Mouse (Mus musculus): Measurements from ENCODE around the gene Lmna.

DNA sequence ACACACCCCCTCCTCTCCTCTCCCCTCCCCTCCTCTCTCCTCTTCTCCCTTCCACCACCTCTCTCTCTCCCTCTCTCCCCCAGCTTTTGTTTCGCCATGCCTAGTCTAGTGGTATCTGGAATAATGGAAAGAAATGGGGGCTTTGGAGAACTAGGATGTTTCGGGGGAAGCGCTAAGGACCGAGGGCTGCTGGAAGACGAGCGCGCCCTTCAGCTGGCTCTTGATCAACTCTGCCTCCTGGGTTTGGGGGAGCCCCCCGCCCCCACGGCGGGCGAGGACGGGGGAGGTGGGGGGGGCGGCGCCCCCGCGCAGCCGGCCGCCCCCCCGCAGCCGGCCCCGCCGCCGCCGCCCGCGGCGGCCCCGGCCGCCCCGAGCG lies 22.5 kb upstream of the Lmna start, which contains the start of gene Mex3a:
- TF ChIP-seq CTCF (IDR thresholded peaks at IDR 0.05; ENCODE audit: low read depth, low read length) (no peak), POLR2A (IDR thresholded peaks at IDR 0.05; ENCODE audit: extremely low read depth, insufficient read depth, low read length) (no peak)

All from liver, adult 2 months (tissue).